Mouse (Mus musculus) bone marrow macrophage, adult 2 months (primary cell): ENCODE results near the gene Pkp4.

Experiments used
- CTCF ChIP-seq: IDR thresholded peaks from 2 replicates; pipeline ENCODE4 v1.5.1; 2012; ENCODE audit warnings: low read depth, mild to moderate bottlenecking, low read length, moderate library complexity
- POLR2A ChIP-seq: IDR thresholded peaks from 2 replicates; pipeline ENCODE4 v1.6.1; 2012; ENCODE audit warnings: mild to moderate bottlenecking, low read depth, low read length, borderline replicate concordance

DNA sequence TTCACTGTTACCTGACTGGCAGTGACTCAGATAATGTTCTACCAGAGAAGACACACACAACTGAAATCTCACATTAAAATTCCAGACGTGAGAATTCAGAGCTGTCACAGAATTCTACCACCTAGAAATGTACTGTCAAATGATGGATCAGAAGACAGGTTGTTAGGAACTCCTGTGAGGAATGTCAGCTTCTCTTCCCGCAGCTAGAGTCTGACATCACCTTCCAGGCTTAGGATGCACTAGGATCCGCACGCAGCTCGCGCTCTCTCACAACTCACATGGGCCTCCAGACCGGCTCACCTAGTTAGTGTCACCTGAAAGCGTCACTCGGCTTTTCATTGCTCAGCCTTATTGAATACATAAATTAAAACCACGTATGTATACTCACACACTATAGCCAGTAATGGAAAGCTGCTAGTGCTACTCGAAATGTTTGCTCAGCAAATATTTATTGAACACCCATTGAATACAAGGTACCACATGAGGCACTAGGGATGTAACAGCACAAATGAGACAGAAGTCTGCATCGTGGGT, 142.9 kb downstream of the Pkp4 start:
- TF ChIP-seq POLR2A = no peak
- TF ChIP-seq CTCF = no peak
